Mouse (Mus musculus): ENCODE measurements around the gene Rrp8. TPM values are rescaled to one million over a fixed set of nuclear protein-coding genes. Genes with fewer than 3 reads are reported as not detected.

Gene Rrp8
- polyA plus RNA-seq, 1 experiment from 2014 or later: 50.6 TPM

- Histone ChIP-seq H3K4me1 (ENCODE audit: control insufficient read depth, insufficient read depth, low read length) (no peaks in the 10 kb centered on the region), H3K27me3 (ENCODE audit: control insufficient read depth, insufficient read depth, low read length) (no peaks in the 10 kb centered on the region), H3K36me3 (ENCODE audit: control insufficient read depth, insufficient read depth, low read length) (no peaks in the 10 kb centered on the region), H3K4me3 (ENCODE audit: low read depth, low read length) (no peak overlapping the region), H3K4me2 (ENCODE audit: low read depth, severe bottlenecking) (no peak overlapping the region), H3K9me3 (ENCODE audit: control insufficient read depth, low read length) (no peaks in the 10 kb centered on the region), H3K9ac (ENCODE audit: low read length) (no peak overlapping the region), H3K27ac (replicated peaks; ENCODE audit: low read depth, low read length) (no peak overlapping the region)
- DNase-seq (ENCODE audit: low spot score) (no peak), ATAC-seq (ENCODE audit: insufficient number of reproducible peaks, low FRiP score, low TSS enrichment, low read depth) (no peak)
- 88% methylated on average over 5 of the region's 5 CpGs for WGBS
Measured at GRCm38 (mm10) chr7:105708733-105709132, 28.5 kb downstream of the Rrp8 start.

- no peaks in the 10 kb centered on the region for H3K36me3 ChIP-seq (ENCODE audit: control insufficient read depth, insufficient read depth, low read length)
- no peak overlapping the region for H3K4me2 ChIP-seq (ENCODE audit: low read depth, severe bottlenecking)
- WGBS: 90% methylated on average over 4 of the region's 4 CpGs
- H3K9me3 ChIP-seq (ENCODE audit: control insufficient read depth, low read length): no peaks in the 10 kb centered on the region
- H3K4me3 ChIP-seq (ENCODE audit: low read depth, low read length): no peak overlapping the region
- H3K27ac ChIP-seq (replicated peaks; ENCODE audit: low read depth, low read length): no peak overlapping the region
- ATAC-seq (ENCODE audit: insufficient number of reproducible peaks, low FRiP score, low TSS enrichment, low read depth) (no peak), DNase-seq (ENCODE audit: low spot score) (no peak)
- no peaks in the 10 kb centered on the region for H3K27me3 ChIP-seq (ENCODE audit: control insufficient read depth, insufficient read depth, low read length)
- no peaks in the 10 kb centered on the region for H3K4me1 ChIP-seq (ENCODE audit: control insufficient read depth, insufficient read depth, low read length)
- H3K9ac ChIP-seq (ENCODE audit: low read length): no peak overlapping the region
Measured at GRCm38 (mm10) chr7:105703816-105704215, 33.4 kb downstream of the Rrp8 start.

GRCm38 (mm10) chr7:105703184-105703583 is 34.0 kb downstream of the Rrp8 start:
- no peaks in the 10 kb centered on the region for H3K4me1 ChIP-seq (ENCODE audit: control insufficient read depth, insufficient read depth, low read length)
- H3K9me3 ChIP-seq (ENCODE audit: control insufficient read depth, low read length): no peaks in the 10 kb centered on the region
- H3K9ac ChIP-seq (ENCODE audit: low read length): no peak overlapping the region
- H3K27ac ChIP-seq (replicated peaks; ENCODE audit: low read depth, low read length): no peak overlapping the region
- DNase-seq (ENCODE audit: low spot score) (no peak), ATAC-seq (ENCODE audit: insufficient number of reproducible peaks, low FRiP score, low TSS enrichment, low read depth) (no peak)
- no peaks in the 10 kb centered on the region for H3K36me3 ChIP-seq (ENCODE audit: control insufficient read depth, insufficient read depth, low read length)
- H3K4me3 ChIP-seq (ENCODE audit: low read depth, low read length): no peak overlapping the region
- no peaks in the 10 kb centered on the region for H3K27me3 ChIP-seq (ENCODE audit: control insufficient read depth, insufficient read depth, low read length)
- H3K4me2 ChIP-seq (ENCODE audit: low read depth, severe bottlenecking): no peak overlapping the region
- WGBS: 84% methylated on average over 16 of the region's 16 CpGs

GRCm38 (mm10) chr7:105690875-105691274 is 46.3 kb downstream of the Rrp8 start:
- H3K4me2 ChIP-seq (ENCODE audit: low read depth, severe bottlenecking): no peak overlapping the region
- H3K4me3 ChIP-seq (ENCODE audit: low read depth, low read length): no peak overlapping the region
- no peak overlapping the region for H3K27ac ChIP-seq (replicated peaks; ENCODE audit: low read depth, low read length)
- no peaks in the 10 kb centered on the region for H3K9me3 ChIP-seq (ENCODE audit: control insufficient read depth, low read length)
- H3K4me1 ChIP-seq (ENCODE audit: control insufficient read depth, insufficient read depth, low read length): no peaks in the 10 kb centered on the region
- 86% methylated on average over 1 of the region's 1 CpGs for WGBS
- H3K27me3 ChIP-seq (ENCODE audit: control insufficient read depth, insufficient read depth, low read length): no peaks in the 10 kb centered on the region
- no peak overlapping the region for H3K9ac ChIP-seq (ENCODE audit: low read length)
- no peak for ATAC-seq (ENCODE audit: insufficient number of reproducible peaks, low FRiP score, low TSS enrichment, low read depth)
- DNase-seq (ENCODE audit: low spot score): no peak
- no peaks in the 10 kb centered on the region for H3K36me3 ChIP-seq (ENCODE audit: control insufficient read depth, insufficient read depth, low read length)

- WGBS: 15% methylated on average over 13 of the region's 13 CpGs
- Histone ChIP-seq H3K27ac (replicated peaks; ENCODE audit: low read depth, low read length) (no peak overlapping the region), H3K9me3 (ENCODE audit: control insufficient read depth, low read length) (no peaks in the 10 kb centered on the region), H3K36me3 (ENCODE audit: control insufficient read depth, insufficient read depth, low read length) (no peaks in the 10 kb centered on the region), H3K4me3 (ENCODE audit: low read depth, low read length) (no peak overlapping the region), H3K4me2 (ENCODE audit: low read depth, severe bottlenecking) (no peak overlapping the region), H3K4me1 (ENCODE audit: control insufficient read depth, insufficient read depth, low read length) (no peaks in the 10 kb centered on the region), H3K9ac (ENCODE audit: low read length) (no peak overlapping the region), H3K27me3 (ENCODE audit: control insufficient read depth, insufficient read depth, low read length) (no peaks in the 10 kb centered on the region)
- ATAC-seq (ENCODE audit: insufficient number of reproducible peaks, low FRiP score, low TSS enrichment, low read depth) (no peak; the same call in 1 of the 2 replicates), DNase-seq (ENCODE audit: low spot score) (peak; percentile 24)
Measured at GRCm38 (mm10) chr7:105685541-105686197, 51.5 kb downstream of the Rrp8 start.

Other genes with a start within 250 kb of the Rrp8 start
- 31.6 and 32.6 TPM in 2 replicates for gene Smpd1, start 183.0 kb downstream of the Rrp8 start, polyA plus RNA-seq (2014; fragmentation: Nextera tagmentation; extraction: Ambion mirVana)
- gene Apbb1, start 155.7 kb downstream of the Rrp8 start, polyA plus RNA-seq (2014; fragmentation: Nextera tagmentation; extraction: Ambion mirVana): 54.5 and 60.1 TPM in 2 replicates
- gene Hpx, start 137.2 kb downstream of the Rrp8 start, polyA plus RNA-seq (2014; fragmentation: Nextera tagmentation; extraction: Ambion mirVana): 0.13 TPM in 1 of 2 replicates, not detected in the other
- 22.7 and 25.8 TPM in 2 replicates for gene Trim3, start 103.8 kb downstream of the Rrp8 start, polyA plus RNA-seq (2014; fragmentation: Nextera tagmentation; extraction: Ambion mirVana)
- gene Timm10b, start 97.3 kb downstream of the Rrp8 start, polyA plus RNA-seq (2014; fragmentation: Nextera tagmentation; extraction: Ambion mirVana): 160 and 166 TPM in 2 replicates
- gene Arfip2, start 97.0 kb downstream of the Rrp8 start, polyA plus RNA-seq (2014; fragmentation: Nextera tagmentation; extraction: Ambion mirVana): 72.6 and 80.0 TPM in 2 replicates
- gene Gm45799, start 96.8 kb downstream of the Rrp8 start, polyA plus RNA-seq (2014; fragmentation: Nextera tagmentation; extraction: Ambion mirVana): 15.1 and 16.0 TPM in 2 replicates
- gene Dnhd1, start 86.6 kb downstream of the Rrp8 start, polyA plus RNA-seq (2014; fragmentation: Nextera tagmentation; extraction: Ambion mirVana): 0.62 and 1.2 TPM in 2 replicates
- gene Ilk, start 793 bp downstream of the Rrp8 start, polyA plus RNA-seq (2014; fragmentation: Nextera tagmentation; extraction: Ambion mirVana): 224 and 237 TPM in 2 replicates
- gene Taf10, start 7.0 kb upstream of the Rrp8 start, polyA plus RNA-seq (2014; fragmentation: Nextera tagmentation; extraction: Ambion mirVana): 166 and 179 TPM in 2 replicates
- 35.9 and 41.7 TPM in 2 replicates for gene Tpp1, start 14.8 kb upstream of the Rrp8 start, polyA plus RNA-seq (2014; fragmentation: Nextera tagmentation; extraction: Ambion mirVana)
- gene Dchs1, start 50.3 kb upstream of the Rrp8 start, polyA plus RNA-seq (2014; fragmentation: Nextera tagmentation; extraction: Ambion mirVana): 22.8 and 25.5 TPM in 2 replicates
- gene Mrpl17, start 73.7 kb upstream of the Rrp8 start, polyA plus RNA-seq (2014; fragmentation: Nextera tagmentation; extraction: Ambion mirVana): 319 and 328 TPM in 2 replicates
- 0.21 TPM in 1 of 2 replicates, not detected in the other for gene Gm4070, start 216.6 kb upstream of the Rrp8 start, polyA plus RNA-seq (2014; fragmentation: Nextera tagmentation; extraction: Ambion mirVana)

Measured in limb, embryonic 11.5 days (tissue).